Mouse (Mus musculus) lung, adult 18-20 months (tissue): ENCODE measurements around the gene Slc18a3.

Experiments used
- DNase-seq, 2 experiments: peaks; one replicate each; pipeline ENCODE4 v3.0.0; 2022; ENCODE audit warnings: mixed read lengths in 2 of 2

The Slc18a3 gene

DNA sequence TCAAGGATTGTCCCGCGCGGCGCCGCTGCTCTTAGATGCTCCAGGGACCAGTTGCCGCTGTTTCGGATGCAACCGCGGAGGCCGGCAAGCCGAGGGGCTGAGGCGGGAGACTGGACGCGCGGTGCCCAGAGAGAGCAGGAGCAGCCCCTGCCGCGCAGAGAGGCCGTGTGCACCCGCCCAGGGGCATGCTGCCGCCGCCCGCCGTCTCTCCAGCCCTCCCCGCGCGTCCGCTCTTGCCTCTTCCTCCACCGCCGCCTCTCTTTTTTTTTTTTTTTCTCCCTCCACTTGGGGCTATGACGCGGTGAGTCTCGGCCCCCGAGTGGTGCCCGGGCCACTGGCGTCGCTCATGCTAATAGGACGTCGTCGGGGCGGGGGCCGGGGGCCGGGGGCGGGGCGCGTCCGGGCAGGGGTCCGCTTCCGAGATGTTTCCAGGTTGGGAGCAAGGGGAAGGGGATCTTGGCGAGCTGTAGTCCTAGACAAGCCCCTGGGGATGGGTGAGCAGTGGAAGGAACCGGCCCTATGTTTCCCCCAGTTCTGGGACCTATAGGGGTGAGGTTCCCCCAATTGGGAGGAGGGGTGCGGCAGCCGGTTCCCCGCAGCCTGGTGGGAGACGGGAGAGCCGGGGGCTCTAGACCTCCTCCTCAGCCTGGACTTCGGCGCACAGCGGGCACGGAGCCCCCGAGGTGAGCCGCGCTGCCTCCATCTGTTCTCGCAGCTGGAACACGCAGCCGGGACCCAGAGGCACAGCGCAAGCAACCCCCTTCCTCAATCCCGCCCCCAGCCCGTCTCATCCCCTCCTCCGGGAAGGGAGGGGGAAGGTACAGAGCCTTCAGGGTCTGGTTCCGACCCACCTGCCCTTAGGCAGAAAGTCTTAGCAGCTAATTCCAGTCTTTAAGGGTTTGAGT, at the start of gene Slc18a3:
TSS of gene Slc18a3 (minus strand) at position 250 of the 905 bp plus-strand sequence.
- DNase-seq: no peak

DNA sequence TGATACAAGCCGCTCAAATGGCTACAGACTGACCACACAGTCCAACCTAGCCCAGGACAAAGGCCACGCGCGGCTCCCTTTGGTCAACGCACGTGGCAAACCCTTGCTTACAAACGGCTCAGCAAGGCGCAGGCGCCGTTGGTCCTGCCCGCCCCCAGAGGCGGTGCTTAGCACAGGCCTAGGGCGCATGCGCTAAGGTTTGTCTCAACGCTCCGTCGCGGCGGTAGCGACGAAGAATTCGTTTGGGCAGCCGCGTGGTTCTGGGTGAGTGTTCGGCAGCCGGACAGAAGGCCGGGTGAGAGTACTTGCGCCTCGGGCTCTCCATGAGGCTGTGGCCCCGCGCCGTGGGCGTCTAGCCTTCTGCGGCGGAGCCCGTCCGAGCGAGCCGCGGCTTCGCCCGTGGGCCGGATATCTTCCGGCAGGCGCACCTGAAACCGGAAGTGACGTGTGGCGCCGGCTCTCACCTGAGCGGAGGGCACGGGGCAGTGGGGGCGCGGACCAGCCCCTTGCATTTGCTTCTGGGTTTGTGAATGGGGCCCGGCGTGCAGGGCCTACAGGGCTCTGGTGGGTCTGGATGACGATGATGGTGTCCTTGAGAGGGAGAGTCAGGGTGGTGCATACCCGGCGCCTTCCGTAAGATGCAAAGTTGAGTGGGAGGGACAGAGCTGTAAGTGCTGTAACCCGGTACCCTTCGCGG, 48.8 kb upstream of the Slc18a3 start, which contains the start of gene Ercc6:
TSS of gene Ercc6 (plus strand) at position 186 of the 697 bp plus-strand sequence.
- peak; percentile 91 to 94 for DNase-seq

- DNase-seq: no peak
These were observed 48.3 kb upstream of the Slc18a3 start for GRCm38 (mm10) chr14:32512912-32513311.

GRCm38 (mm10) chr14:32509443-32509961, 44.9 kb upstream of the Slc18a3 start:
- no peak for DNase-seq

GRCm38 (mm10) chr14:32508105-32508835, 43.6 kb upstream of the Slc18a3 start:
- DNase-seq: no peak

DNA sequence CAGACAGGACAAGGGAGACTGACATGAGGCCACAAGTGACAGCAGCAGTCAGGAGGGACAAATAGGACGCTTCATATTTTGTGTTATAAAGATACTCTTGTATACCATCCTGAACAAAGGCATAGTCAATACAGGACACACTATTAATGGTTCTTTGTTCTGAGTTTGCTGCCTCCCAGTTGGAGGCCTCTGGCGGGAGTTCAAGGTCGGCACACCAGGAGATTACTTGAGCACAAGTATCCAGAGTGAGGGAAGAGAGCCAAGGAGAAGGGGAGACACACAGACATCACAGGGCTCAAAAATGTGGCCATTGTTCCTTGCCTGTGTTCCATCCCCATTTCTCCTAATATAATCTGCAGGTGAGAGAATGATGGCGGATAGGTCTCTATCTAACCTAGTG, 42.6 kb upstream of the Slc18a3 start:
- DNase-seq: no peak

- DNase-seq: no peak
These were observed 41.7 kb upstream of the Slc18a3 start for GRCm38 (mm10) chr14:32506329-32506728.

- DNase-seq: no peak
These were observed 39.2 kb upstream of the Slc18a3 start for GRCm38 (mm10) chr14:32503897-32504296.

- DNase-seq: no peak
These were observed 38.4 kb upstream of the Slc18a3 start for GRCm38 (mm10) chr14:32502764-32503688.

- no peak for DNase-seq
These were observed 36.7 kb upstream of the Slc18a3 start for GRCm38 (mm10) chr14:32501303-32501702.

GRCm38 (mm10) chr14:32496115-32496850, 31.6 kb upstream of the Slc18a3 start:
- no peak for DNase-seq

GRCm38 (mm10) chr14:32492521-32492920, 27.9 kb upstream of the Slc18a3 start:
- DNase-seq: no peak

GRCm38 (mm10) chr14:32482061-32482460, 17.4 kb upstream of the Slc18a3 start:
- peak in 1 of 2 experiments; percentile 7 for DNase-seq

- DNase-seq: no peak
These were observed 12.9 kb upstream of the Slc18a3 start for GRCm38 (mm10) chr14:32477581-32477980.

DNA sequence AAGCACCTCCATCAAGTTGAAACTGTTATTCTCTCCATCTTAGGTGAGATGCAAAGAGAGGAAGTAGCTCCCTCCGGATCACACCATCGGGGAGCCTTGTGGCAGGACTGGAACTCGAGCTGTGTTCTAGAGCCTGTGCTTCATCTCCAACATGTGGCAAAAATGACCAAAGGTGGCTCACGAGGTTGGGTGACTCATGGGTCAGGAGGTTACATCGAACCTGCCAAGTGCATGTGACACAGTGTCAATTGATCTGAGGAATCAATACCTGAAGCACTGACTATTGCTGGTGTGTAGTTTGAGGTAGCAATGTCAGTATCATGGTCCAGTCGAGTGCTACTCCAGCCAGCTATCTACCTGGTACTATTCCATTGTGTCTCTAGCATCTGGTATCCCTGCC, 11.9 kb upstream of the Slc18a3 start:
- no peak for DNase-seq

GRCm38 (mm10) chr14:32472996-32473395, 8.3 kb upstream of the Slc18a3 start:
- DNase-seq: peak; percentile 11 to 24

DNA sequence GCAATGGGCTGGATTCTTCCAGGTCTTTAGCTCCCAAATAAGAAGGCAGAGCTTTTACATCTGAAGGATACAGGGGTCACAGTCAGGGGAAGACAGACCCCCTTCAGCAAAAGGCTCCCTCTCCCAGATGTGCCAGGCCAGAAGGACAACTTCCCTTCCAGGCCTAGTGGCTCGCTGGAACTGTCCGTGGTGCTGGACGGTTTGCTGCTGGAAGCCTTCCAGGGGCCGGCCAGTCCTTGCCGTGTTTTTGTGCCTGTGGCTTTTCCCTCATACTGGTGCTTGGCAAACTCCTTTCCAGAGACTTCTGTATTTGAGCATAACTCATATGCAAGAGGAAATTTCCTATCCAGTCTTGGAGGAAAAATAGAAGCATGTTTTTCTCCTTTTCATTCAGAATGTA, 3.0 kb upstream of the Slc18a3 start:
- DNase-seq: peak in 1 of 2 experiments; percentile 10

- DNase-seq: no peak
These were observed 1.2 kb upstream of the Slc18a3 start, which contains the start of gene Chat for GRCm38 (mm10) chr14:32465889-32466288. Gene Chat, minus strand, starts transcription at chr14:32465989.

GRCm38 (mm10) chr14:32465506-32465870, 838 bp upstream of the Slc18a3 start:
- no peak for DNase-seq

DNA sequence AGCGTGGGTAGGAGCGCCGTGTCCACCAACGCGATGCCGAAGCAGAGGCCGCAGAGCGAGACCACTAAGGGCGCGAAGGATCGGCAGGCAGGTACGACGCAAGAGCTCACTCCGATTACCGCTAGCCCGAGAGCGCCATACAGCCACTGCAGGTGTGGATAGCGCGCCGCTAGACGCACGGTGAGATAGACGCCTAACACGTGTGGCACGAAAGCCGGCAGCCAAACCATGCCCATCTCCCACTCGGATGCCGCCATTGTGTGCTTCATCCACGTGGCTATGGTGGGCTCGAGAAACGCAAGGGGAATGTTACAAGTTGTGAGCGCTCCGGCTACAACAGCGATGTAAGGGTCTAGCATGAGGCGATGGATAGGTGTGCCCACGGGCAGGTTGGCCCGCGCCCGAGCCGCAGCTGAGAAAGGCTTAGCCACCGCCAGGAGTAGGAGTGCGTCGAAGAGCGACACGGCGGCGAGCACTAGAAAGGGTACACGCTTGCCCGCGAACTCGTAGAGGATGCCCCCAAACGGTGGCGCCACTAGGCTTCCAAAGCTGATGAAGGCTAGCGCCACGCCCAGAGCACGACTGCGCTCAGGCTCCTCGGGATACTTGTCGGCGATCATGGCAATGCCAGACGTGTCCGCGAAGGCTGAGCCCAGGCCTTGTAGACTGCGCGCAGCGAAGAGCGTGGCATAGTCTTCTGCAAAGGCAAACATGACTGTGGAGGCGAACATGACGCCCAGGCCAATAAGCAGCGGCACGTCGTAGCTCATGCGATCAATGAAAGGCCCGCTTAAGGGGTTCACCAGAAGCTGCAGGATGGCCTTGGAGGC, 1.2 kb downstream of the Slc18a3 start:
- DNase-seq: no peak
